8 mouse cellular contexts compared by ENCODE assay signal in genomic region chr7:123205261-123205660, GRCm38 (mm10). TPM values are rescaled to one million over a fixed set of nuclear protein-coding genes. Genes with fewer than 3 reads are reported as not detected.
DNase-seq lines count a peak whose midpoint lies in the region; ATAC-seq lines count a peak whose summit lies in the region.

No protein-coding gene starts in this region.

- H3K4me2 ChIP-seq in hindbrain, embryonic 11.5 days (replicated peaks; ENCODE audit: low read depth, low read length): no peak overlapping the region
- no peak overlapping the region for H3K4me2 ChIP-seq in hindbrain, embryonic 13.5 days

- H3K27ac ChIP-seq in hindbrain, embryonic 11.5 days (ENCODE audit: low read depth, low read length): no peak overlapping the region
- no peak overlapping the region for H3K27ac ChIP-seq in hindbrain, embryonic 13.5 days
- no peak overlapping the region for H3K27ac ChIP-seq in embryonic facial prominence, embryonic 10.5 days (replicated peaks)

- no peaks in the 10 kb centered on the region for H3K36me3 ChIP-seq in hindbrain, embryonic 11.5 days (ENCODE audit: control insufficient read depth, insufficient read depth, low read length)
- H3K36me3 ChIP-seq in hindbrain, embryonic 13.5 days: no peaks in the 10 kb centered on the region
- no peaks in the 10 kb centered on the region for H3K36me3 ChIP-seq in embryonic facial prominence, embryonic 10.5 days (replicated peaks)
- H3K36me3 ChIP-seq in splenic B cell, adult 2 months (ENCODE audit: control insufficient read depth, insufficient read depth, low read length, poor library complexity, severe bottlenecking): no peaks in the 10 kb centered on the region

- DNase-seq in hindbrain, embryonic 11.5 days (ENCODE audit: low spot score): peak; percentile 72
- peak; percentile 71 for DNase-seq in adrenal gland, postnatal 14 days
- peak; percentile 69 for DNase-seq in embryonic facial prominence, embryonic 10.5 days (ENCODE audit: low spot score)
- peak; percentile 70 for DNase-seq in layer of hippocampus, adult 11-12 months (ENCODE audit: low spot score)
- DNase-seq in lung, postnatal 36 days: peak; percentile 59
- DNase-seq in splenic B cell, adult 2 months (ENCODE audit: low read depth, low spot score): peak; percentile 69

- no peak overlapping the region for H3K9ac ChIP-seq in hindbrain, embryonic 11.5 days (ENCODE audit: low read depth, low read length)
- H3K9ac ChIP-seq in hindbrain, embryonic 13.5 days: no peak overlapping the region

- WGBS in hindbrain, embryonic 11.5 days: 32% methylated on average over 14 of the region's 14 CpGs
- WGBS in hindbrain, embryonic 13.5 days: 28% methylated on average over 14 of the region's 14 CpGs
- 34% methylated on average over 14 of the region's 14 CpGs for WGBS in embryonic facial prominence, embryonic 10.5 days

- H3K4me3 ChIP-seq in hindbrain, embryonic 11.5 days (ENCODE audit: low read depth, low read length): no peak overlapping the region
- H3K4me3 ChIP-seq in hindbrain, embryonic 13.5 days: no peak overlapping the region
- no peak overlapping the region for H3K4me3 ChIP-seq in embryonic facial prominence, embryonic 10.5 days

- H3K27me3 ChIP-seq in hindbrain, embryonic 11.5 days (ENCODE audit: control insufficient read depth, insufficient read depth, low read length): no peaks in the 10 kb centered on the region
- no peaks in the 10 kb centered on the region for H3K27me3 ChIP-seq in hindbrain, embryonic 13.5 days
- no peaks in the 10 kb centered on the region for H3K27me3 ChIP-seq in embryonic facial prominence, embryonic 10.5 days (replicated peaks; ENCODE audit: low read depth, poor library complexity, severe bottlenecking)
- no peaks in the 10 kb centered on the region for H3K27me3 ChIP-seq in splenic B cell, adult 2 months (ENCODE audit: control insufficient read depth, insufficient read depth, low read length, poor library complexity, severe bottlenecking)

- no peaks in the 10 kb centered on the region for H3K9me3 ChIP-seq in hindbrain, embryonic 11.5 days (ENCODE audit: control insufficient read depth, low read length)
- no peaks in the 10 kb centered on the region for H3K9me3 ChIP-seq in hindbrain, embryonic 13.5 days
- H3K9me3 ChIP-seq in embryonic facial prominence, embryonic 10.5 days: no peaks in the 10 kb centered on the region

- no peaks in the 10 kb centered on the region for H3K4me1 ChIP-seq in hindbrain, embryonic 11.5 days (replicated peaks; ENCODE audit: control insufficient read depth, insufficient read depth, low read length)
- no peaks in the 10 kb centered on the region for H3K4me1 ChIP-seq in hindbrain, embryonic 13.5 days (replicated peaks)
- H3K4me1 ChIP-seq in embryonic facial prominence, embryonic 10.5 days: no peaks in the 10 kb centered on the region; the same call in 1 of the 2 replicates

- ATAC-seq in hindbrain, embryonic 11.5 days (ENCODE audit: low FRiP score): no peak
- ATAC-seq in hindbrain, embryonic 13.5 days (ENCODE audit: low FRiP score): no peak
- ATAC-seq in CD4-positive, CD25-positive, alpha-beta regulatory T cell, adult 4 months: peak; percentile 58

RNA-seq across cellular contexts. Expression of gene Slc5a11, which starts 9.3 kb away (rescaled TPM):
- polyA plus RNA-seq in hindbrain, embryonic 11.5 days (2014; fragmentation: Nextera tagmentation; extraction: Ambion mirVana): 0.43 TPM in 1 of 2 replicates, not detected in the other
- 0.18 and 0.70 TPM in 2 replicates for polyA plus RNA-seq in hindbrain, embryonic 13.5 days (2015; fragmentation: Nextera tagmentation; extraction: Ambion mirVana)
- under 1 TPM; 0.42 to 0.70 TPM for polyA plus RNA-seq in CD4-positive, CD25-positive, alpha-beta regulatory T cell, adult 4 months (2017; shearing (Covaris generic))
- total RNA-seq in adrenal gland, postnatal 14 days (2021): not detected in 2 replicates
- 0.30 TPM in 1 of 2 replicates, not detected in the other for polyA plus RNA-seq in embryonic facial prominence, embryonic 10.5 days (2016; fragmentation: Nextera tagmentation; extraction: Ambion mirVana)
